Mouse (Mus musculus) left cerebral cortex, postnatal 10 days (tissue): ENCODE results near the gene Cldn34c2. TPM values are rescaled to one million over a fixed set of nuclear protein-coding genes. Genes with fewer than 3 reads are reported as not detected.
"Not testable (repeated sequence)": the region's sequence is repeated elsewhere in the genome, so short reads cannot be mapped to it uniquely, and the experiment has no call there.

Experiments used
- DNase-seq, 2 experiments: peaks; one replicate each; pipeline ENCODE4 v3.0.0; 2021 to 2022; ENCODE audit warnings: low spot score in 2 of 2, mixed read lengths in 1 of 2; ENCODE audit errors: extremely low spot score in 1 of 2
- intact Hi-C: fragments of 180-260 bp; cut with DNase I; formaldehyde crosslinking; loops from one replicate; pipeline ENCODE4 v1.15.1; 2025
- total RNA-seq, 2 experiments: library from RNA; stranded (reverse); gene quantifications; 2 replicates each; pipeline ENCODE4 v1.2.3; 2021

The Cldn34c2 gene
- 1 to 10 TPM in 1 of 2 experiments, not detected in 1; 4.5 TPM for total RNA-seq

- DNase-seq, intact Hi-C loops: not testable (repeated sequence)
Measured at GRCm38 (mm10) chrX:123581400-123581799, at the start of gene Cldn34c2. Gene Cldn34c2 (plus strand): TSS chrX:123581700.

GRCm38 (mm10) chrX:123551378-123551777, 30.1 kb upstream of the Cldn34c2 start:
- DNase-seq, intact Hi-C loops: not testable (repeated sequence)

- not testable (repeated sequence) for DNase-seq
Measured at GRCm38 (mm10) chrX:123612158-123612828, 30.8 kb downstream of the Cldn34c2 start.

More at GRCm38 (mm10) chrX:123612158-123612828, 30.8 kb downstream of the Cldn34c2 start:
- intact Hi-C loops, result not testable (repeated sequence)

Other genes with a start within 250 kb of the Cldn34c2 start
- not detected for gene Gm17467, start 123.1 kb downstream of the Cldn34c2 start, total RNA-seq
- not detected for gene Cldn34c3, start 212.0 kb downstream of the Cldn34c2 start, total RNA-seq